Mouse (Mus musculus) liver, adult 2 months (tissue): Measurements from ENCODE around the gene Atp6v1fnb. TPM values are rescaled to one million over a fixed set of nuclear protein-coding genes. Genes with fewer than 3 reads are reported as not detected.

ENCODE experiments used
- DNase-seq: peaks from one replicate; pipeline ENCODE4 v3.0.0-alpha.2; 2011; ENCODE audit warnings: low read depth, low spot score; ENCODE audit errors: extremely low read depth
- H3K27ac ChIP-seq: fragments of 200-500 bp; replicated peaks from 2 replicates; pipeline ENCODE4 v1.5.1; 2012; ENCODE audit warnings: low read depth, mild to moderate bottlenecking, control low read depth, inconsistent platforms, low read length; ENCODE audit not compliant: insufficient read depth
- H3K27me3 ChIP-seq: fragments of 200-500 bp; 2 replicates; pipeline ENCODE4 v1.6.1; 2012; ENCODE audit warnings: mild to moderate bottlenecking, moderate library complexity, low read length, inconsistent platforms; ENCODE audit not compliant: control insufficient read depth, insufficient read depth
- H3K36me3 ChIP-seq: fragments of 200-500 bp; 2 replicates; pipeline ENCODE4 v1.6.1; 2012; ENCODE audit warnings: low read length, inconsistent platforms; ENCODE audit not compliant: control insufficient read depth, insufficient read depth
- H3K4me1 ChIP-seq: fragments of 200-500 bp; 2 replicates; pipeline ENCODE4 v1.6.1; 2011; ENCODE audit warnings: low read length; ENCODE audit not compliant: control insufficient read depth, insufficient read depth
- H3K4me3 ChIP-seq: fragments of 200-500 bp; 2 replicates; pipeline ENCODE4 v1.5.1; 2011; ENCODE audit warnings: low read depth, mild to moderate bottlenecking, control low read depth, low read length, moderate library complexity; ENCODE audit not compliant: insufficient read depth
- H3K79me2 ChIP-seq: fragments of 200-500 bp; 2 replicates; pipeline ENCODE4 v1.6.1; 2012; ENCODE audit warnings: inconsistent platforms, mild to moderate bottlenecking, low read length, moderate library complexity; ENCODE audit not compliant: control insufficient read depth, insufficient read depth
- H3K9ac ChIP-seq: fragments of 200-500 bp; 2 replicates; pipeline ENCODE4 v1.6.1; 2012; ENCODE audit warnings: low read depth, mild to moderate bottlenecking, control low read depth, inconsistent platforms, low read length
- CTCF ChIP-seq: fragments of 200-500 bp; IDR thresholded peaks from 2 replicates; pipeline ENCODE4 v1.5.1; 2011; ENCODE audit warnings: low read depth, low read length, control low read depth
- POLR2A ChIP-seq: fragments of 200-500 bp; IDR thresholded peaks from 2 replicates; pipeline ENCODE4 v1.6.1; 2011; ENCODE audit warnings: low read length, control low read depth; ENCODE audit not compliant: insufficient read depth; ENCODE audit errors: extremely low read depth
- WGBS: fragments of 180-500 bp; shearing (Covaris S2); methylation state at CpG from one replicate; pipeline ENCODE4 v1.1.7; 2018; 5-methylcytosine and 5-hydroxymethylcytosine counted together
- polyA plus RNA-seq: library from polyadenylated mRNA; depleted of rRNA; stranded (reverse); fragments of >200 nt; gene quantifications from 2 replicates; pipeline ENCODE4 v1.2.3, GENCODE M21; 2012
- total RNA-seq: library from RNA; depleted of rRNA; stranded (reverse); fragments of >200 nt; gene quantifications from 2 replicates; pipeline ENCODE4 v1.2.3, GENCODE M21; 2014

Atp6v1fnb gene
- total and polyA plus RNA-seq, 2 experiments, result not detected

GRCm38 (mm10) chr6:29494101-29494500 lies 22.9 kb downstream of the Atp6v1fnb start:
- Histone ChIP-seq H3K79me2 (no peaks in the 10 kb centered on the region), H3K27me3 (no peaks in the 10 kb centered on the region), H3K27ac (no peak overlapping the region), H3K4me3 (no peak overlapping the region), H3K9ac (no peak overlapping the region), H3K36me3 (no peaks in the 10 kb centered on the region), H3K4me1 (peaks cover 3% of the 10 kb centered on the region)
- DNase-seq, result peak; percentile 79
- no peak for TF ChIP-seq CTCF
- TF ChIP-seq POLR2A, result no peak
- 26% methylated on average over 4 of the region's 4 CpGs for WGBS

- no peak for TF ChIP-seq CTCF
- TF ChIP-seq POLR2A, result no peak
- H3K27me3 ChIP-seq, result no peaks in the 10 kb centered on the region
- H3K9ac ChIP-seq, result no peak overlapping the region
- no peaks in the 10 kb centered on the region for H3K79me2 ChIP-seq
- DNase-seq, result no peak
- no peaks in the 10 kb centered on the region for H3K36me3 ChIP-seq
- no peak overlapping the region for H3K4me3 ChIP-seq
- H3K27ac ChIP-seq, result no peak overlapping the region
- peaks cover 3% of the 10 kb centered on the region for H3K4me1 ChIP-seq
- WGBS, result 61% methylated on average over 25 of the region's 25 CpGs
Observed at GRCm38 (mm10) chr6:29496270-29496669, 25.0 kb downstream of the Atp6v1fnb start.

GRCm38 (mm10) chr6:29497791-29498190 lies 26.6 kb downstream of the Atp6v1fnb start:
- H3K36me3 ChIP-seq, result no peaks in the 10 kb centered on the region
- no peak overlapping the region for H3K9ac ChIP-seq
- no peaks in the 10 kb centered on the region for H3K27me3 ChIP-seq
- TF ChIP-seq CTCF (no peak), POLR2A (no peak)
- H3K4me1 ChIP-seq, result peaks cover 3% of the 10 kb centered on the region
- no peak for DNase-seq
- no peak overlapping the region for H3K27ac ChIP-seq
- H3K4me3 ChIP-seq, result no peak overlapping the region
- 77% methylated on average over 2 of the region's 2 CpGs for WGBS
- H3K79me2 ChIP-seq, result no peaks in the 10 kb centered on the region

- Histone ChIP-seq H3K4me1 (no peaks in the 10 kb centered on the region), H3K4me3 (no peak overlapping the region), H3K27ac (no peak overlapping the region), H3K36me3 (no peaks in the 10 kb centered on the region), H3K79me2 (no peaks in the 10 kb centered on the region), H3K9ac (no peak overlapping the region), H3K27me3 (no peaks in the 10 kb centered on the region)
- 89% methylated on average over 7 of the region's 7 CpGs for WGBS
- TF ChIP-seq POLR2A (no peak), CTCF (no peak)
- no peak for DNase-seq
Observed at GRCm38 (mm10) chr6:29500177-29500576, 28.9 kb downstream of the Atp6v1fnb start.

GRCm38 (mm10) chr6:29500810-29501209 lies 29.6 kb downstream of the Atp6v1fnb start:
- Histone ChIP-seq H3K27me3 (no peaks in the 10 kb centered on the region), H3K27ac (no peak overlapping the region), H3K79me2 (no peaks in the 10 kb centered on the region), H3K4me3 (no peak overlapping the region), H3K9ac (no peak overlapping the region), H3K36me3 (no peaks in the 10 kb centered on the region), H3K4me1 (no peaks in the 10 kb centered on the region)
- 97% methylated on average over 6 of the region's 6 CpGs for WGBS
- no peak for TF ChIP-seq POLR2A
- TF ChIP-seq CTCF, result no peak
- no peak for DNase-seq

- H3K4me3 ChIP-seq, result no peak overlapping the region
- WGBS, result 100% methylated on average over 1 of the region's 1 CpGs
- DNase-seq, result no peak
- H3K9ac ChIP-seq, result no peak overlapping the region
- TF ChIP-seq CTCF, result no peak
- no peak for TF ChIP-seq POLR2A
- no peaks in the 10 kb centered on the region for H3K4me1 ChIP-seq
- no peaks in the 10 kb centered on the region for H3K79me2 ChIP-seq
- H3K27ac ChIP-seq, result no peak overlapping the region
- no peaks in the 10 kb centered on the region for H3K36me3 ChIP-seq
- no peaks in the 10 kb centered on the region for H3K27me3 ChIP-seq
Observed at GRCm38 (mm10) chr6:29501599-29501998, 30.4 kb downstream of the Atp6v1fnb start.
